Mouse (Mus musculus): ENCODE results near the gene Fgb.

DNA sequence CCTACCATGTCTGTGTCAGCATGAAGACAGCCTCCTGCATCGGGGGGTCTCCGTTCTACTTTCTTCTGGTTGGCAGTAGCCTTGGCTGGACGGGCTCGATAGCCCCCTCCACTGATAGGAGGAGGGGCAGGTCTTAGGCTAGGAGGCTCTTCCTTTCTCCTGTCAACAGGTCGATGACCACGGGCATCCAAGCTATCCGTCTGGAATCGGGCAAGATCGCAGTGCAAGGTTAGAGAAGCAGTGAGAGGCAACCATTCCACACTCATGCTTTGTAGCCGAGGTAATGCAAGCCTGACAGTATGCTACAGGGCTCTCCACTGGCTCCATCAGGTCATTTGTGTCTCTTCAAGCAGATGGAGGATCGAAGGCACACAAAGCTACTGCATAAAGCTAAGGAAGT lies 3.0 kb downstream of the Fgb start:
- no peak for TF ChIP-seq CTCF (IDR thresholded peaks at IDR 0.05)
- no peak for TF ChIP-seq POLR2A (IDR thresholded peaks at IDR 0.05; ENCODE audit: insufficient read depth, low read depth, low read length)
- TF ChIP-seq EP300 (IDR thresholded peaks at IDR 0.05; ENCODE audit: insufficient read depth, low read depth, low read length) = no peak
